Mouse (Mus musculus) ES-Bruce4 (cell line): ENCODE measurements around the gene Gtsf1.

Experiments used
- CTCF ChIP-seq: IDR thresholded peaks from one replicate; pipeline ENCODE4 v1.8.1; 2011; ENCODE audit warnings: low read depth, low read length
- POLR2A ChIP-seq: IDR thresholded peaks from one replicate; pipeline ENCODE4 v1.8.1; 2011; ENCODE audit warnings: low read length; ENCODE audit not compliant: insufficient read depth

GRCm38 (mm10) chr15:103361269-103361668, 69.0 kb downstream of the Gtsf1 start:
- TF ChIP-seq CTCF = no peak
- no peak for TF ChIP-seq POLR2A
